ENCODE assay signal across 13 mouse cellular contexts in the genomic region with DNA sequence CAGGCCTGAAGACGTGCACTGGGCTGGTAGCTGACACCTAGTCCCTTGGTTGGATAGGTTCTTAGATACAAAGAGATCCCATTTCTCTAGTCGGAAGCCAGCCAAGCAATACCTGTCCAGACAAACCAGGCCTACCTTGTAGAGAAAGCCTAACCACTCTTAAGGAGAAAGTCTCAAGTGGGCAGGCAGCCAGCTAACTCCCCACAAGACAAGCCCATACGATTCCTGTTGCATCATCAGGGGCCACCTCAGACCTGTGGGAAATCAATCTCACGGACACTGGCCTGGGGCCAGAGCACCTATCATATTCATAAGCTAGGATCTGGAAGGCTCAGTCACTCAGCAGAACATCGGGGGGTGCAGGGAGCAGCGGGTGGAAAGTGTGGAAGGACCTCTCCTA. TPM values are rescaled to one million over a fixed set of nuclear protein-coding genes. Genes with fewer than 3 reads are reported as not detected.
"Had no signal": no experiment of that assay in that cellular context is flagged by ENCODE, and none has a peak within 500 bp of the region (broad histone marks: within the 10 kb centered on the region; RNA-seq: fewer than 3 reads in every experiment).

No protein-coding gene starts in this region.

- DNase-seq: kidney, adult 8-10 months; kidney, postnatal 36 days; layer of hippocampus, adult 9-11 months; layer of hippocampus, postnatal 36 days; left cerebral cortex, postnatal 4 days; lung, embryonic 14.5 days; lung, postnatal 4 days; retina, postnatal 1 day; right cerebral cortex, postnatal 4 days; spleen, adult 18-20 months; thymus, adult 18-20 months; thymus, postnatal 14 days had no signal

RNA-seq across cellular contexts. Expression of a gene that starts 58.1 kb away (rescaled TPM):
- total RNA-seq: liver, adult 2 months had no signal
